Mouse (Mus musculus) liver, postnatal 0 days (tissue): ENCODE measurements around the gene Nif3l1. TPM values are rescaled to one million over a fixed set of nuclear protein-coding genes. Genes with fewer than 3 reads are reported as not detected.

Experiments
- ATAC-seq: fragments of 200-750 bp; cut with Nextera tagmentation; 2 replicates; pipeline ENCODE4 v1.8.0; 2017; ENCODE audit warnings: mild to moderate bottlenecking, moderate library complexity
- DNase-seq: peaks from one replicate; pipeline ENCODE4 v3.0.0-alpha.2; 2016
- H3K27ac ChIP-seq: fragments of 300-500 bp; sonication (generic); 2 replicates; pipeline ENCODE4 v1.5.1; 2014; ENCODE audit warnings: antibody characterized with exemption, moderate library complexity, mild to moderate bottlenecking, low read depth
- H3K27me3 ChIP-seq: fragments of 300-500 bp; sonication (generic); 2 replicates; pipeline ENCODE4 v1.6.1; 2014; ENCODE audit warnings: low read length, control low read depth, mixed read lengths; ENCODE audit not compliant: insufficient read depth
- H3K36me3 ChIP-seq: fragments of 300-500 bp; sonication (generic); replicated peaks from 2 replicates; pipeline ENCODE4 v1.6.1; 2014; ENCODE audit warnings: mild to moderate bottlenecking, control low read depth, low read length, moderate library complexity, mixed read lengths; ENCODE audit not compliant: insufficient read depth
- H3K4me1 ChIP-seq: fragments of 300-500 bp; sonication (generic); 2 replicates; pipeline ENCODE4 v1.6.1; 2014; ENCODE audit warnings: antibody characterized with exemption, mild to moderate bottlenecking, control low read depth; ENCODE audit not compliant: insufficient read depth
- H3K4me2 ChIP-seq: fragments of 300-500 bp; sonication (generic); 2 replicates; pipeline ENCODE4 v1.6.1; 2014; ENCODE audit warnings: low read depth, mild to moderate bottlenecking, low read length, moderate library complexity, mixed read lengths
- H3K4me3 ChIP-seq: fragments of 300-500 bp; sonication (generic); 2 replicates; pipeline ENCODE4 v1.5.1; 2014; ENCODE audit warnings: low read depth, low read length
- H3K9ac ChIP-seq: fragments of 300-500 bp; sonication (generic); replicated peaks from 2 replicates; pipeline ENCODE4 v1.6.1; 2014; ENCODE audit warnings: mild to moderate bottlenecking, moderate library complexity
- H3K9me3 ChIP-seq: fragments of 300-500 bp; sonication (generic); 2 replicates; pipeline ENCODE4 v1.6.1; 2016; ENCODE audit warnings: mild to moderate bottlenecking, control low read depth, low read length, mixed read lengths
- CTCF ChIP-seq: sonication (generic); IDR thresholded peaks from 2 replicates; pipeline ENCODE4 v1.5.1; 2016; ENCODE audit warnings: antibody characterized with exemption, low read depth
- EP300 ChIP-seq: IDR thresholded peaks from 2 replicates; pipeline ENCODE4 v1.6.1; 2016; ENCODE audit warnings: antibody characterized with exemption, low read depth, mild to moderate bottlenecking
- WGBS: fragments of 180-500 bp; shearing (Covaris S2); extraction: QIAGEN DNeasy Blood & Tissue Kit; methylation state at CpG from one replicate; pipeline ENCODE4 v1.1.7; 2014; ENCODE audit not compliant: insufficient replicate concordance; 5-methylcytosine and 5-hydroxymethylcytosine counted together
- polyA plus RNA-seq: library from polyadenylated mRNA; unstranded; fragments of >200 nt; fragmentation: Nextera tagmentation; extraction: Ambion mirVana; gene quantifications from 2 replicates; pipeline ENCODE4 v1.2.1, GENCODE M21; 2015

The Nif3l1 gene
- polyA plus RNA-seq, 1 experiment from 2014 or later: 9.6 TPM

DNA sequence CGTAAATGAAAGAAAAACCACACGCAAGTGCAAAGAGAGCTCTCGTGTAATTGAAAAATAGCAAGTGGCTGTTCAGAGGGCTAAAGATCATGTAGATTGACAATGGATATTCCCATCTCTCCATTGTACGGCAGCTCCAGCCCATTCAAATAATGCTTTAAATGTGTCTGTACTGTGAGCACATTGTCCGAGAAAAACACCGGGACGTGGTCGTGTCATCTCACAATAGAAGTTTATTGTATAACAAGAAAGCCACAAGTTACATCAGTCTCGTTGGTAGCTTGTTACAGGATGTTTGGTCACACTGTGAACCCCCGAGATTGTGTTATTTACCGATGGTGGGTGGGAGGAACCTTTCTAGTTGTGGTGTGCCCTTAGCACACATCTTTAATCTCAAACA is 910 bp downstream of the Nif3l1 start:
- TF ChIP-seq CTCF (no peak), EP300 (no peak)
- WGBS: 4% methylated on average over 11 of the region's 11 CpGs
- Histone ChIP-seq H3K4me3 (peak overlapping the region; percentile 80), H3K36me3 (peaks cover 20% of the 10 kb centered on the region), H3K9me3 (no peaks in the 10 kb centered on the region), H3K27me3 (no peaks in the 10 kb centered on the region), H3K4me2 (peak overlapping the region; percentile 81), H3K27ac (peak overlapping the region; percentile 93), H3K9ac (peak overlapping the region; percentile 85), H3K4me1 (peaks cover 19% of the 10 kb centered on the region)
- ATAC-seq (no peak), DNase-seq (no peak)

GRCm38 (mm10) chr1:58447766-58448165 is 2.8 kb downstream of the Nif3l1 start:
- no peaks in the 10 kb centered on the region for H3K9me3 ChIP-seq
- TF ChIP-seq CTCF: no peak
- no peak for TF ChIP-seq EP300
- no peak for DNase-seq
- no peak overlapping the region for H3K27ac ChIP-seq
- H3K4me1 ChIP-seq: peaks cover 19% of the 10 kb centered on the region
- no peak overlapping the region for H3K4me3 ChIP-seq
- H3K4me2 ChIP-seq: no peak overlapping the region
- H3K9ac ChIP-seq: no peak overlapping the region
- WGBS: 89% methylated on average over 7 of the region's 7 CpGs
- H3K36me3 ChIP-seq: peaks cover 17% of the 10 kb centered on the region
- ATAC-seq: no peak
- H3K27me3 ChIP-seq: no peaks in the 10 kb centered on the region

DNA sequence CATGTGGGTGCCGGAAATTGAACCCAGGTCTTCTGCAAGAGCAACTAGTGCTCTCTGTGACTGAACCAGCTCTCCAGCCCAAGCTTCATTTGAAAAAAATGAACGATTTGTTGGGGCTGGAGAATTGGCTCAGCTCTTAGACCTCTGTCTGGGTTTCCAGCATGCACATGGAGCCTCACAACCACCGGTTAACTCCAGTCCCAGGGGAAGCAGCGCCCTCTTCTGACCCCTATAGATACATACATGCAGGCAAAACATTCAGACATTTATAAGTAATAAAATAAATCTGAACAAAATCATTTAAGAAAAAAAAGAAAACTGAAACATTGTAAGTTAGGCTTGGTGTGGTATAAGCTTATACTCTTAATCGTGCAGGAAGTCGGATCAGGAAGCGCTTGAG is 3.4 kb downstream of the Nif3l1 start:
- no peak overlapping the region for H3K27ac ChIP-seq
- H3K36me3 ChIP-seq: peaks cover 18% of the 10 kb centered on the region
- no peak overlapping the region for H3K4me2 ChIP-seq
- WGBS: 72% methylated on average over 7 of the region's 7 CpGs
- TF ChIP-seq EP300 (no peak), CTCF (peak; percentile 22; the same call in 1 of the 2 replicates)
- no peak for DNase-seq
- no peaks in the 10 kb centered on the region for H3K9me3 ChIP-seq
- no peak overlapping the region for H3K9ac ChIP-seq
- no peaks in the 10 kb centered on the region for H3K27me3 ChIP-seq
- no peak overlapping the region for H3K4me3 ChIP-seq
- peaks cover 19% of the 10 kb centered on the region for H3K4me1 ChIP-seq
- ATAC-seq: no peak

- TF ChIP-seq CTCF (no peak), EP300 (no peak)
- Histone ChIP-seq H3K4me1 (0 out of 2 replicates have a peak, but pooled peaks cover 1% of the 10 kb centered on the region), H3K4me2 (no peak overlapping the region), H3K36me3 (peaks cover 31% of the 10 kb centered on the region), H3K9me3 (no peaks in the 10 kb centered on the region), H3K4me3 (no peak overlapping the region), H3K27ac (no peak overlapping the region), H3K27me3 (no peaks in the 10 kb centered on the region), H3K9ac (no peak overlapping the region)
- DNase-seq (no peak), ATAC-seq (no peak)
- WGBS: 77% methylated on average over 6 of the region's 6 CpGs
These were observed 9.4 kb downstream of the Nif3l1 start for GRCm38 (mm10) chr1:58454316-58454715.

- peaks cover 41% of the 10 kb centered on the region for H3K36me3 ChIP-seq
- ATAC-seq (peak; percentile 50; the same call in 1 of the 2 replicates), DNase-seq (no peak)
- no peak overlapping the region for H3K4me3 ChIP-seq
- no peak overlapping the region for H3K27ac ChIP-seq
- H3K27me3 ChIP-seq: no peaks in the 10 kb centered on the region
- no peak for TF ChIP-seq CTCF
- no peak overlapping the region for H3K4me2 ChIP-seq
- 80% methylated on average over 5 of the region's 5 CpGs for WGBS
- no peak overlapping the region for H3K9ac ChIP-seq
- H3K4me1 ChIP-seq: no peaks in the 10 kb centered on the region
- H3K9me3 ChIP-seq: no peaks in the 10 kb centered on the region
These were observed 13.2 kb downstream of the Nif3l1 start for GRCm38 (mm10) chr1:58458175-58458574.

DNA sequence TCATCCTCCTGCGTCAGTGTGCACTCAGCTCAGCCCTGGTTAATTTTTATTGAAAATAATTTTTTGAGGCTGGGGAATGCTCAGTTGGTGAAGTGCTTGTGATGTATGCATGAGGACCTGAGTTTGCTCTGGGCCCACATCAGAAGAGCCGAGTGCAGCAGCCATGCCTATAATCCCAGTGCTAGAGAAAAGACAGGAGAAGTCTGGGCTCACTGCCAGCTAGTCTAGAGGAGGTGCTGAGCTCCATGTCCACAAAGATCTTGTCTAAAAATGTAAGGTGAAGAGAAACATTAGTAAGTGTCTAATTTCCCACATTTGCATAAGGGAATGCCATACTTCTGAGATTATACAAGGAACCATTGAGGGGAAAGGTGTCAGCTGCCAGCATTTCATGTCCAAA is 13.9 kb downstream of the Nif3l1 start:
- TF ChIP-seq EP300: no peak
- H3K9me3 ChIP-seq: no peaks in the 10 kb centered on the region
- H3K27ac ChIP-seq: no peak overlapping the region
- no peak overlapping the region for H3K4me2 ChIP-seq
- DNase-seq (no peak), ATAC-seq (no peak)
- no peak overlapping the region for H3K4me3 ChIP-seq
- H3K27me3 ChIP-seq: no peaks in the 10 kb centered on the region
- H3K36me3 ChIP-seq: peaks cover 41% of the 10 kb centered on the region
- H3K4me1 ChIP-seq: no peaks in the 10 kb centered on the region
- WGBS: 75% methylated on average over 2 of the region's 2 CpGs
- no peak overlapping the region for H3K9ac ChIP-seq

DNA sequence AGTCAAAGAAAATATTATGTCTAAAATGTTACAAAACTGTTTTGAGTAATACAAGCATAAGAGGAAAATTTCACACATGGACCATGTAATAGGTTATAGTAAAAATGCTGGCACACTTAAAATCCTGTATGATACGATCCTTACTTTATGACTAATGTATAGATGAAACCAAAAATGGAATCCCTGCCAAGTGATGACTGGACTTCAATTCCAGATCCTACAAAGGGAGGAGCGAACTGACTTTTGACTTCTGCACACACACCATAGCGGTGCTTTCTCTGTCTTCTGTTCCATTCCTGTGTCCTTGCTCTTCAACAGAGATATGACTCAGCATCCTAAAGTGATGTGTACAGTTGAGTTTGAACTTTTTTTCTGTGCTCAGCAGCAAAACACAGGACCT is 15.6 kb downstream of the Nif3l1 start:
- no peaks in the 10 kb centered on the region for H3K9me3 ChIP-seq
- H3K4me3 ChIP-seq: no peak overlapping the region
- DNase-seq: no peak
- H3K36me3 ChIP-seq: peaks cover 52% of the 10 kb centered on the region
- H3K4me1 ChIP-seq: no peaks in the 10 kb centered on the region
- no peak; the same call in 1 of the 2 replicates for ATAC-seq
- H3K27ac ChIP-seq: no peak overlapping the region
- TF ChIP-seq EP300 (no peak), CTCF (no peak)
- H3K4me2 ChIP-seq: no peak overlapping the region
- no peak overlapping the region for H3K9ac ChIP-seq
- 81% methylated on average over 3 of the region's 3 CpGs for whole genome bisulfite sequencing
- no peaks in the 10 kb centered on the region for H3K27me3 ChIP-seq
